Mouse (Mus musculus) midbrain, embryonic 13.5 days (tissue): ENCODE data around the gene Elmsan1. TPM values are rescaled to one million over a fixed set of nuclear protein-coding genes. Genes with fewer than 3 reads are reported as not detected.
A peak's percentile ranks its signal among the peaks of the same experiment; 100 is the strongest.

Experiments used
- ATAC-seq: fragments of 200-750 bp; cut with Nextera tagmentation; 2 replicates; pipeline ENCODE4 v1.8.0; 2017; ENCODE audit warnings: mild to moderate bottlenecking, moderate TSS enrichment, moderate library complexity
- H3K27ac ChIP-seq: fragments of 300-500 bp; sonication (generic); 2 replicates; pipeline ENCODE4 v1.5.1; 2015; ENCODE audit warnings: inconsistent platforms, mild to moderate bottlenecking, moderate library complexity
- H3K27me3 ChIP-seq: fragments of 300-500 bp; sonication (generic); 2 replicates; pipeline ENCODE4 v1.6.1; 2015; ENCODE audit warnings: mild to moderate bottlenecking, inconsistent platforms
- H3K36me3 ChIP-seq: fragments of 300-500 bp; sonication (generic); 2 replicates; pipeline ENCODE4 v1.6.1; 2015; ENCODE audit warnings: mild to moderate bottlenecking, inconsistent platforms
- H3K4me1 ChIP-seq: fragments of 300-500 bp; sonication (generic); replicated peaks from 2 replicates; pipeline ENCODE4 v1.6.1; 2015; ENCODE audit warnings: inconsistent platforms
- H3K4me2 ChIP-seq: fragments of 300-500 bp; sonication (generic); replicated peaks from 2 replicates; pipeline ENCODE4 v1.6.1; 2015; ENCODE audit warnings: moderate library complexity, mild to moderate bottlenecking, inconsistent platforms
- H3K4me3 ChIP-seq: fragments of 300-500 bp; sonication (generic); replicated peaks from 2 replicates; pipeline ENCODE4 v1.5.1; 2015; ENCODE audit warnings: mild to moderate bottlenecking, inconsistent platforms
- H3K9ac ChIP-seq: fragments of 300-500 bp; sonication (generic); replicated peaks from 2 replicates; pipeline ENCODE4 v1.6.1; 2015; ENCODE audit warnings: mild to moderate bottlenecking, inconsistent platforms
- H3K9me3 ChIP-seq: fragments of 300-500 bp; sonication (generic); 2 replicates; pipeline ENCODE4 v1.6.1; 2016; ENCODE audit warnings: mild to moderate bottlenecking, inconsistent platforms
- WGBS: fragments of 180-500 bp; shearing (Covaris S2); methylation state at CpG from one replicate; pipeline ENCODE4 v1.1.7; 2015; 5-methylcytosine and 5-hydroxymethylcytosine counted together
- polyA plus RNA-seq: library from polyadenylated mRNA; unstranded; fragments of >200 nt; fragmentation: Nextera tagmentation; extraction: Ambion mirVana; gene quantifications from 2 replicates; pipeline ENCODE4 v1.2.1, GENCODE M21; 2015

Gene Elmsan1
- polyA plus RNA-seq, 1 experiment from 2014 or later: 5.2 TPM

DNA sequence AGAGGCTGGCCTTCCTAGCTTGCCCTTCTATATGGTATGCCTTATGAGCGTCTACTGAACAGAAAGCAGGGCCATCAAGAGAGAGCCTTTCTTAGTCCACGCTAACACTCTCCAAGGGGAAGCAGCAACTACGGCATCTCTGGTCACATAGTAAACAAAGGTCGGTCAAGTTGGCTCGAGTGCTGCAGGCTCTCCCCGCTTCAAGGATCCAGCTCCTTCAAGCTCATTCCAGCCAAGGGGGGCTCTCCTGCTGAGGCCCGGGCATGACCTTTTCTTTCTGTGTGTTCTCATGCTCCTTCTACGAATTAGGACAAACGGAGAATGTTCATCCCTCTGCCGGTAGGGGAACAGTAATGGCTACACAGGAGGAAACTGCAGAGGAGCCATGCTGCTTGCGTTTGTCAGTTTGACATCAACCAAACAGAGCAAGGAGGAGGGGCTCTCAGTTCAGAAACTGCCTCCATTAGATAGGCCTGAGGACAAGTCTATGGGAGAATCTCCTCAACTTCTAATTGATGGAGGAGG lies 55.0 kb downstream of the Elmsan1 start:
- Histone ChIP-seq H3K9ac (no peak overlapping the region), H3K4me2 (no peak overlapping the region), H3K36me3 (peaks cover 23% of the 10 kb centered on the region), H3K27me3 (no peaks in the 10 kb centered on the region), H3K4me1 (peaks cover 4% of the 10 kb centered on the region; the same call in 1 of the 2 replicates), H3K4me3 (no peak overlapping the region), H3K9me3 (no peaks in the 10 kb centered on the region), H3K27ac (no peak overlapping the region)
- 81% methylated on average over 11 of the region's 11 CpGs for WGBS
- no peak for ATAC-seq

DNA sequence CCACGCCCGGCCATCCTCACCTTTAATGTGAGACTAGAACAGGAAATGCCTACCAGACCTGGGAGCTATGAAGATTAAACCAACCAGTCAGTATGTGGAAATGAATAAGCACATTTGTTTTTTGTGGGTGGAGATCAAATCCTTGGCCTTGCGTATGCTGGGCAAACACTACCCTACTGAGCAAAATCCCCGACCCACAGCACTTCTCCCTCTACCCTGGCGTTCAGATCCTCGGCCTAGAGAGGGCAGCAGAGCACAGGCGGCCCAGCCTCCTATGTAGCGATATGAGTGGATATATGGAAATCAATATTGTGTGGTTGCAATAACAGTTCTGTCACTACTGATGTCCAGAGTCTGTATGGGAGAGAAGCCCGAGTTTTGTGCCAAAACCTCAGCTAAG lies 55.5 kb downstream of the Elmsan1 start:
- Histone ChIP-seq H3K27ac (no peak overlapping the region), H3K36me3 (peaks cover 26% of the 10 kb centered on the region), H3K4me3 (no peak overlapping the region), H3K9ac (no peak overlapping the region), H3K4me1 (peaks cover 4% of the 10 kb centered on the region; the same call in 1 of the 2 replicates), H3K27me3 (no peaks in the 10 kb centered on the region), H3K4me2 (no peak overlapping the region), H3K9me3 (no peaks in the 10 kb centered on the region)
- 85% methylated on average over 9 of the region's 9 CpGs for WGBS
- ATAC-seq: no peak

DNA sequence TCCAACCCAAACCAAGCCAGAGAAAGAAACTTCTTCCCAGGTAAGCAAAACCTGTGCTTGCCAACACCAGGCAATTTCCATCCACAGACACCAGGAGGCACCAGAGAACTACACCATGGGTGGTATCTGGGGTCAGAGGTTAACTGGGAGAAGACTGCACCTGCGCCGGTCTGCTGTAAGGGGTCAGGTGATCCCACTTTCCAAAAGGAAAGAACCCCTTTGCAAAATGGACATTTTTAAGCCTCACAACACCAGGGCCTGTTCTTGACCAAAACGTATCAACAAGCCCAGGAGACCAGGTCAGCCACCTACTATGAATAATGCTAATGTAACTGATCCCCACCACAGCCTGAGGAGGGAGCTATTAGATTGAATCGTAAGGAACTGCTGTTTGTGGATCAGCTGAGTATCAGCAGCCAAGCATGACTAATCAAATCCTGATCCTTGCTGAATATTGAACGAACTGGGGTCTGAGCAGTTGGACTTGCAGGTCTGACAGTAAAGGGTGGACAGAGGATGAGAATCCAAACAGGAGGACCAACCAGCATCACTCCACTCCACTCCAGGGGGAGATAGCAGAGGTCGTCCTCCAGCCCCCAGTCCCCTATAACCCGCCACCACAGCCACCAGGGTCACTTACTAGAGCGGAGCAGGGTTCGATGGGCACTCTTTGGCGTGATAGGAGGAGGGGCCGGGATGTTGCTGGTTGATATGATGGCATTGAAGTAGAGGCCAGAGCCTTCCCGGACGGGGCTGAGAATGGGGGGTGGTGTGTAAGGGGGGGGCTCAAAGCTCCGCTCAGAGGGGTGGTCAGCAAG lies 56.9 kb downstream of the Elmsan1 start:
- no peak overlapping the region for H3K27ac ChIP-seq
- ATAC-seq: peak; percentile 78
- H3K4me2 ChIP-seq: no peak overlapping the region
- WGBS: 69% methylated on average over 14 of the region's 14 CpGs
- H3K4me3 ChIP-seq: no peak overlapping the region
- no peaks in the 10 kb centered on the region for H3K9me3 ChIP-seq
- no peaks in the 10 kb centered on the region for H3K27me3 ChIP-seq
- H3K4me1 ChIP-seq: peaks cover 4% of the 10 kb centered on the region; the same call in 1 of the 2 replicates
- no peak overlapping the region for H3K9ac ChIP-seq
- H3K36me3 ChIP-seq: peaks cover 39% of the 10 kb centered on the region

DNA sequence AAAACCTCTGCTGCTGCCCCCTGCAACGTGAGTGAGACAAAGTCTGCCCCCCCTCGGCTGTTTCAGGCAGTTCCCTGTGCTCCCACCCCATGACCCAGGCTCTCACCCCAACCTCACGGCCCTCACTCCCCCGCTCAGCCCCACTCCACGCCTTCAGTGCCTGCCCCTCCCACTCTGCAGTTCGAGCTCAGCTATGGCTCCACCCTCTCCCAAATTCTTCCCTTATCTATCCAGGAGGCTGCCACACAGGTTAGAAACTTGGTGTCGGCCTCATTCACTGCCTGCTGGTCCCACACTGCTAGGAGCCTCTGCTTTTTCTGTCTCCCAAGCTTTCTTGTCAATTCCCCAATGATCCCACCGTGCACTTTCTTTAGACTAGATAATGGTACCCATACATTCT lies 57.6 kb downstream of the Elmsan1 start:
- no peak for ATAC-seq
- Histone ChIP-seq H3K9me3 (no peaks in the 10 kb centered on the region), H3K4me3 (no peak overlapping the region), H3K27ac (no peak overlapping the region), H3K36me3 (peaks cover 46% of the 10 kb centered on the region), H3K27me3 (no peaks in the 10 kb centered on the region), H3K9ac (no peak overlapping the region), H3K4me2 (no peak overlapping the region), H3K4me1 (peaks cover 4% of the 10 kb centered on the region; the same call in 1 of the 2 replicates)
- WGBS: 79% methylated on average over 8 of the region's 8 CpGs

DNA sequence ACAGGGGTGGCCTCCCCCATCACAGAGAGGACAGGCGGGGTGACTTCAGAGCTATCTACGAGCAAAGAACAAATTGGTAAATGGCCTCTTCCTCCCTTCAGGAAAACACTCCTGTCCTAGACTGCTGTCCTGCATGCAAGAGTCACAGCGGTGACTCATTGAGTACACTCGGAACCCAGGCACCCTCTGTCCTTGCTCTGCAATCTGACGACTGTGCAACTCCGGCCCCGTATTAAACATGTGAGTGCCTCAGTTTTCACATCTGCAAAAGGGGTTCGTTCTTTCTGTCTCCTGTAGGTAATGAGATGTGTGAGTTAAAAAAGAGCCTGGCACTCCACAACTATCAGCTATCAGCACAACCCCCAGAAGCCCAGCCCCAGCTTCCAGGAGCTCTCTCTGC lies 58.2 kb downstream of the Elmsan1 start:
- ATAC-seq: no peak
- WGBS: 95% methylated on average over 8 of the region's 8 CpGs
- Histone ChIP-seq H3K4me1 (peaks cover 4% of the 10 kb centered on the region; the same call in 1 of the 2 replicates), H3K4me3 (no peak overlapping the region), H3K9ac (no peak overlapping the region), H3K27me3 (no peaks in the 10 kb centered on the region), H3K27ac (no peak overlapping the region), H3K9me3 (no peaks in the 10 kb centered on the region), H3K4me2 (no peak overlapping the region), H3K36me3 (peaks cover 50% of the 10 kb centered on the region)

DNA sequence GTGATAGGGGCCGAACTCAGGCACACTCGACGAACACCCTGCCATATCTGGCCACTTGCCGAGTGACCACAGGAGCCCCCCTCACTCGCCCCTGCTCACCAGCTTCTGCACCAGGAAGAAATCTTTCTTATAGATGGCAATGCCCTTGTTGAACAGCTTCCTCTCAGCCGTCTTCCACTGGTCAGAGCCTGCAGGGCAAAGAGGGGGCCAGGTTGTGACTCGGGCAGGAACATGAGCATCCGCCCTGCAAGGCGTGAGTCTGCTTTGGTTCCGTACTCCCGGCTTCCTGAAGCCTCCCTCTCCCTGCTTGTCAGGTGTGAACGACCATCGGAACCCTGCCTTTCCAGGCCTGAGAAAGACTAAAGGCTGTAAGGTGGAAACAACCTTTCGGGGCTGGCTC lies 60.5 kb downstream of the Elmsan1 start:
- no peak overlapping the region for H3K4me3 ChIP-seq
- 93% methylated on average over 14 of the region's 14 CpGs for WGBS
- ATAC-seq: no peak

DNA sequence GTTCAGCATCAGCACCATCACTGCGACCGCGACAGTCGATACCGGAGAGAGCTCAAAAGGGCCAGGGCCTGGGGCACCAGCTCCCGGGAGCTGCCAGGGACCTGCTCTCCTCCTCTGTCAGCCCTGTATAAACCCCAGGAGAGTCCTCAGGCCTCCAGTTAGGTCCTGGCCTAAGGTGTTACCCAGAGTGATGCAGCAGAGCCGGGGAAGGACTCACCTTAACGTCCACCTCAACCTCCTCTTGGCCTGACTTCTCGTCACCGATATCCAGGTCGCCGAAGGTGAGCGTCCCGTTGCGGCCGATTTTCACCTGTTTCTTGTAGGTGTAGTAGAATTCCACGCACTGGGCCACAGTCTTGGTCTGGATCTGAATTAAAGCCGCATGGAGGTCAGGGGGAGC lies 62.5 kb downstream of the Elmsan1 start:
- H3K4me2 ChIP-seq: no peak overlapping the region
- H3K9me3 ChIP-seq: no peaks in the 10 kb centered on the region
- no peak for ATAC-seq
- no peak overlapping the region for H3K9ac ChIP-seq
- no peaks in the 10 kb centered on the region for H3K27me3 ChIP-seq
- H3K36me3 ChIP-seq: peaks cover 82% of the 10 kb centered on the region
- no peak overlapping the region for H3K4me3 ChIP-seq
- no peak overlapping the region for H3K27ac ChIP-seq
- no peaks in the 10 kb centered on the region for H3K4me1 ChIP-seq
- 94% methylated on average over 18 of the region's 18 CpGs for WGBS

More for the DNA sequence above, 60.5 kb downstream of the Elmsan1 start:
- no peaks in the 10 kb centered on the region for H3K27me3 ChIP-seq
- no peaks in the 10 kb centered on the region for H3K9me3 ChIP-seq
- no peak overlapping the region for H3K4me2 ChIP-seq
- H3K4me1 ChIP-seq: peaks cover 4% of the 10 kb centered on the region; the same call in 1 of the 2 replicates
- H3K27ac ChIP-seq: no peak overlapping the region
- peaks cover 66% of the 10 kb centered on the region for H3K36me3 ChIP-seq
- H3K9ac ChIP-seq: no peak overlapping the region

DNA sequence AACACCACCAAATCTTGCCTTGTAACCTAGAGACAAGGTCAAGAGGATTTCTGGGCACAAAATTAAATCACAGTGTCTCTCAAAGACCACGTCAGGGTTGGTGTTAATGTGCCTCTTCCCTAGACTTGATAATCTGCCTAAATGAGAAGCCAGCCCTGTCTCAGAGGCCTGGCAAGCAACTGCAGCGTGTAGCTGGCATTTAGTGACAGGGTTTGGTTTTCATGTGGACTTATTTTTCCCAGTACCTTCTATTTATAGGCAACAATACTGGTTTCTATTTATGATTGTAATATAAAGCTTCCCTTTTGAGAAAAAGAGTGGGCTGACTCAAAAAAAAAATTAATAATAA lies 63.2 kb downstream of the Elmsan1 start:
- no peaks in the 10 kb centered on the region for H3K9me3 ChIP-seq
- no peak overlapping the region for H3K9ac ChIP-seq
- 83% methylated on average over 2 of the region's 2 CpGs for WGBS
- H3K36me3 ChIP-seq: peaks cover 79% of the 10 kb centered on the region
- peaks cover 3% of the 10 kb centered on the region; the same call in 1 of the 2 replicates for H3K4me1 ChIP-seq
- no peak overlapping the region for H3K4me2 ChIP-seq
- H3K27me3 ChIP-seq: no peaks in the 10 kb centered on the region
- no peak for ATAC-seq
- no peak overlapping the region for H3K4me3 ChIP-seq
- no peak overlapping the region for H3K27ac ChIP-seq

DNA sequence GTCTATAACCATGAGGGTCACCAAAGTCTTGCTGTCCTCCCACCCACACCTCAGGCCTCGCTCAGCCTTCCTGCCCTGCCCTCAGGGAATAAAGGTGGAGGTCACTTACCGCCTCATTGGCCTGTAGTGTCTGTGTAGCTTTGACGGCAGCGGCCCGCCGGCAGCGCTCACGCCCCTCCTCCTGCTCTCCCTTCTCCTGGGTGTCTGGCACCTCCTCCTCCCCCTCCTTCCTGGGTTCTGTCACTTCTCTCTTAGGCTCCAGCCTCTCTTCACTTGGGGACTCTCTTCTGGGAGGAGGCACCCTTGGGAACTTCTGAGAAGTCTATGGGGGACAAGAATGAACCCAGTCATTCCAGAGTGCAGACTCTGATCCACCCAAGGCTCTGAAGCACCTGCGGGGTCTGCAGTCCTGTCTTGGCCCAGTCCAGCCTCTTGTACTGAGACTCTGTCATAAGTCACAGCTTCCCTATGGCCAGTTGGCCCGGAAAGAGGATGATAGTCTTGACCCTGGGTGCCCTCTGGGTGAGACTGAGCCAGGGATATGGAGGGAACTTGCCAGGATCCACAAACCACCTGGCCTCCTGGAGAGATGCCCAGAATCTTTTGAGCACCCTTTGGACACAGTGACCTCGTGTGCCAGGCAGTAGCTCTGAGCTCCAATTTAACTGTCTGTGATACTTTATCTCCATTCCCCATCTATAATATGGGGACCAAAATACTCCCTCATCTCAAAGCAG lies 63.7 kb downstream of the Elmsan1 start:
- peaks cover 74% of the 10 kb centered on the region for H3K36me3 ChIP-seq
- WGBS: 74% methylated on average over 11 of the region's 11 CpGs

DNA sequence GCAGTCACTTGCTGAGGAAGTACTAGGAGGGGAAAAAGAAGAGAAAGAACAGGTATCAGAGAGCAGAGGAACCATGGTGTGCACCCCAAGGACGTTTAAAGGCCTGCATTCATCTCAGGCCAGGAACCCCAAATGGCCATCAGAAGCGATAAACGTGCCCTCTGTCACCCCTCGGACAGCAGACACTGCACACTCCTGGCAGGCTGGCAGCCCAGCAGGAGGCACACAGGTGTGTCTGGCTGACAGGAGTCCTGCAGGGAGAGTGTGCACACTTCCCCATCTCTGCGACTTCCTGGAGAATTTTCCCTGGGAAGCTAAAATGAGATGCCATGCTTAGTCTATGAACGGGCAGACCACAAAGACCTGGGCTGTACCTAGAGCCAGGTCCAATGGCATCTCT lies 65.3 kb downstream of the Elmsan1 start:
- no peak for ATAC-seq
- Histone ChIP-seq H3K4me1 (peaks cover 16% of the 10 kb centered on the region), H3K27me3 (no peaks in the 10 kb centered on the region), H3K9me3 (no peaks in the 10 kb centered on the region), H3K27ac (no peak overlapping the region), H3K4me3 (no peak overlapping the region), H3K9ac (no peak overlapping the region), H3K36me3 (peaks cover 59% of the 10 kb centered on the region), H3K4me2 (no peak overlapping the region)
- WGBS: 86% methylated on average over 6 of the region's 6 CpGs

More for the DNA sequence above, 63.7 kb downstream of the Elmsan1 start:
- H3K4me1 ChIP-seq: peaks cover 6% of the 10 kb centered on the region
- no peaks in the 10 kb centered on the region for H3K27me3 ChIP-seq
- H3K9ac ChIP-seq: no peak overlapping the region
- H3K9me3 ChIP-seq: no peaks in the 10 kb centered on the region
- no peak overlapping the region for H3K27ac ChIP-seq
- no peak overlapping the region for H3K4me3 ChIP-seq
- no peak overlapping the region for H3K4me2 ChIP-seq
- no peak for ATAC-seq

DNA sequence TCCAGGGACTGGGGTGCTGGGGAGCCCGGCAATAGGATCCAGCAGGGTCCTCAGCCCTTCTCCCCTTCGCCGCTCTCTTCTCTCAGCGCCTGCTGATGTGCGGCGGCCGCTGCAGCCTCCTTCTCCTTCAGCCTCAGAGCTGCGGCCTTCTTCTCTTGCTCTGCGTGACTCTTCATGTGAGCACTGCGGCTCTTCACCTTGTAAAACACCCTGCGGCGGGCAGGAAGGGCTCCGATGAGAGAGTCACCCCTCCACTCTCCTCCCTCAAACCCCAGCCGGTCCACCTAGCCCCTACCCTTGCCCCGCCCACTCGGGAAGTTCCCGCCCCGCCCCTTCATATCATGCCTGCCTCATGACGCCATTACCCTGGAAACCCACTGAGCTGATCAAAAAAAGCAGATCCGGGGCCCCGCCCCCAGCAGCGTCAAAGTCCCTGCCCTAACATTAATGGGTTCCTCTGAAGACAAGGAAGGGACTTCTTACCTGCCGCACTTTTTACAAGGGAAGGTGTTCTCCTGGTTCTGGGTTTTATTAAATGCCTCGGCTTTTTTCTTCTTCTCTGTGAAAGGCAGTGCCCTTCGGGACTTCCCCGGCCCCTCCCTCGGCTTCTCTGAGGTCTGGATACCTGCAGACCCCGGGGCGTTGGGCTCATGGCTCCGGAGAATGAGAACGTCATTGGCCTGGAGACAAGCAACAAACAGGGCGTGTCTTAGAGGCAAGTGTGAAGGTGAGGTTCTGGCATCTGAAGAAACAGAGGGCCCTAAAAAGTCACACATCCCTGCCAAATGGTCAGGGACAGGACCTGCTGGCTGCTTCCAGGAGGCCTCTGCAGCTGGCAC lies 66.1 kb downstream of the Elmsan1 start:
- no peak overlapping the region for H3K9ac ChIP-seq

More for the DNA sequence above, 66.1 kb downstream of the Elmsan1 start:
- Histone ChIP-seq H3K4me2 (no peak overlapping the region), H3K36me3 (peaks cover 50% of the 10 kb centered on the region), H3K9me3 (no peaks in the 10 kb centered on the region), H3K4me1 (peaks cover 20% of the 10 kb centered on the region), H3K4me3 (no peak overlapping the region), H3K27ac (no peak overlapping the region), H3K27me3 (no peaks in the 10 kb centered on the region)
- 80% methylated on average over 32 of the region's 32 CpGs for WGBS
- no peak for ATAC-seq
